Mouse (Mus musculus): ENCODE results near the gene Tefm. TPM values are rescaled to one million over a fixed set of nuclear protein-coding genes. Genes with fewer than 3 reads are reported as not detected.
A peak's percentile ranks its signal among the peaks of the same experiment; 100 is the strongest.

Tefm gene
- polyA plus RNA-seq, 1 experiment from 2014 or later: 29.4 TPM

- peak overlapping the region; percentile 86 for H3K4me2 ChIP-seq (ENCODE audit: low read length)
- WGBS: 62% methylated on average over 3 of the region's 3 CpGs
- peaks cover 0 to 10% of the 10 kb centered on the region in 2 experiments; a peak in 1 of 4 replicates for H3K4me1 ChIP-seq (ENCODE audit: control insufficient read depth in 2 of 2, insufficient read depth in 2 of 2, low read length in 2 of 2)
- peaks cover 14% of the 10 kb centered on the region for H3K36me3 ChIP-seq (ENCODE audit: control insufficient read depth, insufficient read depth, low read length)
- H3K4me3 ChIP-seq (ENCODE audit: control insufficient read depth in 1 of 2, insufficient read depth in 1 of 2, low read depth in 1 of 2, low read length in 2 of 2): peak overlapping the region in 1 of 2 experiments; percentile 99; a peak in 2 of 4 replicates
- no peak overlapping the region for H3K27ac ChIP-seq (replicated peaks in 1 of 2; ENCODE audit: control insufficient read depth in 1 of 2, insufficient read depth in 1 of 2, low read depth in 2 of 2, low read length in 2 of 2)
- ATAC-seq (ENCODE audit: insufficient number of reproducible peaks, insufficient read depth, low FRiP score, low read depth): no peak
- no peaks in the 10 kb centered on the region for H3K27me3 ChIP-seq (ENCODE audit: control insufficient read depth, insufficient read depth, low read length)
- no peaks in the 10 kb centered on the region for H3K9me3 ChIP-seq (ENCODE audit: control insufficient read depth, low read length)
- peak overlapping the region; percentile 98 for H3K9ac ChIP-seq (ENCODE audit: low read length)
These were observed 51.3 kb downstream of the Tefm start for GRCm38 (mm10) chr11:80090555-80091164.

- under 1% methylated on average over 14 of the region's 14 CpGs for WGBS
- Histone ChIP-seq H3K9me3 (ENCODE audit: control insufficient read depth, low read length) (no peaks in the 10 kb centered on the region), H3K4me3 (ENCODE audit: control insufficient read depth in 1 of 2, insufficient read depth in 1 of 2, low read depth in 1 of 2, low read length in 2 of 2) (peak overlapping the region; percentile 89 to 99), H3K36me3 (ENCODE audit: control insufficient read depth, insufficient read depth, low read length) (peaks cover 5% of the 10 kb centered on the region; the same call in 1 of the 2 replicates), H3K4me2 (ENCODE audit: low read length) (peak overlapping the region; percentile 86), H3K27me3 (ENCODE audit: control insufficient read depth, insufficient read depth, low read length) (no peaks in the 10 kb centered on the region), H3K27ac (replicated peaks in 1 of 2; ENCODE audit: control insufficient read depth in 1 of 2, insufficient read depth in 1 of 2, low read depth in 2 of 2, low read length in 2 of 2) (peak overlapping the region in 1 of 2 experiments; percentile 72; a peak in 2 of 4 replicates), H3K9ac (ENCODE audit: low read length) (peak overlapping the region; percentile 98), H3K4me1 (ENCODE audit: control insufficient read depth in 2 of 2, insufficient read depth in 2 of 2, low read length in 2 of 2) (peaks cover 0 to 10% of the 10 kb centered on the region in 2 experiments; a peak in 1 of 4 replicates)
- no peak for ATAC-seq (ENCODE audit: insufficient number of reproducible peaks, insufficient read depth, low FRiP score, low read depth)
These were observed 52.2 kb downstream of the Tefm start for GRCm38 (mm10) chr11:80089817-80090214.

- Histone ChIP-seq H3K9me3 (ENCODE audit: control insufficient read depth, low read length) (no peaks in the 10 kb centered on the region), H3K36me3 (ENCODE audit: control insufficient read depth, insufficient read depth, low read length) (no peaks in the 10 kb centered on the region), H3K4me1 (ENCODE audit: control insufficient read depth in 2 of 2, insufficient read depth in 2 of 2, low read length in 2 of 2) (peaks cover 0 to 10% of the 10 kb centered on the region in 2 experiments; a peak in 1 of 4 replicates), H3K4me3 (ENCODE audit: control insufficient read depth in 1 of 2, insufficient read depth in 1 of 2, low read depth in 1 of 2, low read length in 2 of 2) (peak within 1 kb of the TSS; percentile 89 to 99), H3K27ac (replicated peaks in 1 of 2; ENCODE audit: control insufficient read depth in 1 of 2, insufficient read depth in 1 of 2, low read depth in 2 of 2, low read length in 2 of 2) (peak within 1 kb of the TSS in 1 of 2 experiments; percentile 72; a peak in 2 of 4 replicates), H3K4me2 (ENCODE audit: low read length) (peak within 1 kb of the TSS; percentile 86), H3K9ac (ENCODE audit: low read length) (peak within 1 kb of the TSS; percentile 98), H3K27me3 (ENCODE audit: control insufficient read depth, insufficient read depth, low read length) (no peaks in the 10 kb centered on the region)
- WGBS: 4% methylated on average over 57 of the region's 57 CpGs
- peak; percentile 80; the same call in 1 of the 2 replicates for ATAC-seq (ENCODE audit: insufficient number of reproducible peaks, insufficient read depth, low FRiP score, low read depth)
These were observed 52.8 kb downstream of the Tefm start, which contains the start of gene Atad5 for GRCm38 (mm10) chr11:80088917-80089816. Gene Atad5 (plus strand): TSS chr11:80089400.

GRCm38 (mm10) chr11:80086844-80087243 lies 55.1 kb downstream of the Tefm start:
- Histone ChIP-seq H3K4me3 (ENCODE audit: control insufficient read depth in 1 of 2, insufficient read depth in 1 of 2, low read depth in 1 of 2, low read length in 2 of 2) (no peak overlapping the region), H3K36me3 (ENCODE audit: control insufficient read depth, insufficient read depth, low read length) (no peaks in the 10 kb centered on the region), H3K9ac (ENCODE audit: low read length) (no peak overlapping the region), H3K4me1 (ENCODE audit: control insufficient read depth in 2 of 2, insufficient read depth in 2 of 2, low read length in 2 of 2) (peaks cover 0 to 8% of the 10 kb centered on the region in 2 experiments; a peak in 2 of 4 replicates), H3K4me2 (ENCODE audit: low read length) (no peak overlapping the region), H3K27ac (replicated peaks in 1 of 2; ENCODE audit: control insufficient read depth in 1 of 2, insufficient read depth in 1 of 2, low read depth in 2 of 2, low read length in 2 of 2) (no peak overlapping the region), H3K9me3 (ENCODE audit: control insufficient read depth, low read length) (no peaks in the 10 kb centered on the region), H3K27me3 (ENCODE audit: control insufficient read depth, insufficient read depth, low read length) (no peaks in the 10 kb centered on the region)
- ATAC-seq (ENCODE audit: insufficient number of reproducible peaks, insufficient read depth, low FRiP score, low read depth): 0 out of 2 replicates have a peak, but pooled peaks have one; percentile 37
- 7% methylated on average over 5 of the region's 5 CpGs for WGBS

Other genes starting within 250 kb of the Tefm start
- 32.7 and 33.2 TPM in 2 replicates for gene Utp6, start 179.8 kb downstream of the Tefm start, polyA plus RNA-seq (2014; fragmentation: Nextera tagmentation; extraction: Ambion mirVana)
- 20.8 TPM in 2 replicates for gene Suz12, start 149.1 kb downstream of the Tefm start, polyA plus RNA-seq (2014; fragmentation: Nextera tagmentation; extraction: Ambion mirVana)
- gene Crlf3, start 61.2 kb downstream of the Tefm start, polyA plus RNA-seq (2014; fragmentation: Nextera tagmentation; extraction: Ambion mirVana): 32.5 and 33.3 TPM in 2 replicates
- gene Atad5, start 52.8 kb downstream of the Tefm start, polyA plus RNA-seq (2014; fragmentation: Nextera tagmentation; extraction: Ambion mirVana): 5.3 and 5.6 TPM in 2 replicates
- 1.6 and 2.1 TPM in 2 replicates for gene Adap2, start 11.9 kb upstream of the Tefm start, polyA plus RNA-seq (2014; fragmentation: Nextera tagmentation; extraction: Ambion mirVana)
- 10.6 and 10.8 TPM in 2 replicates for gene Rnf135, start 41.7 kb upstream of the Tefm start, polyA plus RNA-seq (2014; fragmentation: Nextera tagmentation; extraction: Ambion mirVana)
- 71.3 and 75.2 TPM in 2 replicates for gene Rhot1, start 66.8 kb upstream of the Tefm start, polyA plus RNA-seq (2014; fragmentation: Nextera tagmentation; extraction: Ambion mirVana)
- gene Rhbdl3, start 158.7 kb upstream of the Tefm start, polyA plus RNA-seq (2014; fragmentation: Nextera tagmentation; extraction: Ambion mirVana): 1.0 and 1.7 TPM in 2 replicates
- 17.1 and 19.8 TPM in 2 replicates for gene 5730455P16Rik, start 235.9 kb upstream of the Tefm start, polyA plus RNA-seq (2014; fragmentation: Nextera tagmentation; extraction: Ambion mirVana)
- gene Zfp207, start 241.1 kb upstream of the Tefm start, polyA plus RNA-seq (2014; fragmentation: Nextera tagmentation; extraction: Ambion mirVana): 163 and 165 TPM in 2 replicates